ENCODE assay signal across 7 mouse cellular contexts in genomic region chr3:107472198-107472597, GRCm38 (mm10). TPM values are rescaled to one million over a fixed set of nuclear protein-coding genes. Genes with fewer than 3 reads are reported as not detected.
A peak's percentile ranks its signal among the peaks of the same experiment; 100 is the strongest.
DNase-seq lines count a peak whose midpoint lies in the region; ATAC-seq lines count a peak whose summit lies in the region.

No protein-coding gene starts in this region.

- H3K4me1 ChIP-seq in hindbrain, embryonic 14.5 days (replicated peaks; ENCODE audit: control insufficient read depth, insufficient read depth, low read length) = no peaks in the 10 kb centered on the region

- no peak overlapping the region for H3K4me3 ChIP-seq in hindbrain, embryonic 14.5 days (replicated peaks; ENCODE audit: low read length)

- 21% methylated on average over 6 of the region's 6 CpGs for WGBS in hindbrain, embryonic 14.5 days

- H3K27ac ChIP-seq in hindbrain, embryonic 14.5 days = no peak overlapping the region

- H3K4me2 ChIP-seq in hindbrain, embryonic 14.5 days (replicated peaks) = no peak overlapping the region

- H3K9ac ChIP-seq in hindbrain, embryonic 14.5 days = no peak overlapping the region

- H3K27me3 ChIP-seq in hindbrain, embryonic 14.5 days (ENCODE audit: control insufficient read depth, insufficient read depth, low read length) = no peaks in the 10 kb centered on the region

- ATAC-seq in hindbrain, embryonic 14.5 days (ENCODE audit: low FRiP score) = peak; percentile 70

- peak; percentile 8 to 33 for DNase-seq in spleen, postnatal 10 days (ENCODE audit: low spot score in 2 of 2)
- DNase-seq in spleen, postnatal 4 days (ENCODE audit: low spot score in 2 of 2) = no peak
- DNase-seq in adrenal gland, postnatal 10 days = peak; percentile 61
- DNase-seq in embryo, embryonic 9.5 days (ENCODE audit: extremely low spot score) = peak; percentile 65
- peak; percentile 81 for DNase-seq in hindbrain, embryonic 14.5 days (ENCODE audit: low spot score)
- DNase-seq in lung, postnatal 36 days = peak; percentile 26
- DNase-seq in right cerebral cortex, postnatal 4 days = peak; percentile 33

- no peaks in the 10 kb centered on the region for H3K36me3 ChIP-seq in hindbrain, embryonic 14.5 days (replicated peaks; ENCODE audit: control insufficient read depth, insufficient read depth)

- H3K9me3 ChIP-seq in hindbrain, embryonic 14.5 days (ENCODE audit: control insufficient read depth, low read length) = no peaks in the 10 kb centered on the region

RNA-seq across cellular contexts. Expression of gene Kcnc4, which starts 12.8 kb away (rescaled TPM):
- 10 to 100 TPM in 1 of 2 experiments, 1 to 10 TPM in 1; 7.7 to 10.5 TPM for total RNA-seq in adrenal gland, postnatal 10 days (2021)
- 7.9 and 11.8 TPM in 2 replicates for polyA plus RNA-seq in hindbrain, embryonic 14.5 days (2014; fragmentation: Nextera tagmentation; extraction: Ambion mirVana)

RNA-seq across cellular contexts. Expression of gene Slc6a17, which starts 45.6 kb away (rescaled TPM):
- 1 to 10 TPM; 2.5 to 3.7 TPM for total RNA-seq in adrenal gland, postnatal 10 days (2021)
- 15.5 and 18.8 TPM in 2 replicates for polyA plus RNA-seq in hindbrain, embryonic 14.5 days (2014; fragmentation: Nextera tagmentation; extraction: Ambion mirVana)

Comparison
In these comparisons a context has a peak if more than half of its experiments do, and no peak if none do; other contexts are left out.
1. DNase-seq: peak in spleen, postnatal 10 days (2 of 2), adrenal gland, postnatal 10 days (single experiment), embryo, embryonic 9.5 days (single experiment), hindbrain, embryonic 14.5 days (single experiment), lung, postnatal 36 days (single experiment) and right cerebral cortex, postnatal 4 days (single experiment); none in spleen, postnatal 4 days (0 of 2).